Mouse (Mus musculus) kidney, postnatal 36 days (tissue): ENCODE data around the gene Csrnp2.

Experiments used
- DNase-seq, 2 experiments: peaks; one replicate each; pipeline ENCODE4 v3.0.0; 2021 to 2022; ENCODE audit warnings: mixed read lengths in 2 of 2

The Csrnp2 gene

DNA sequence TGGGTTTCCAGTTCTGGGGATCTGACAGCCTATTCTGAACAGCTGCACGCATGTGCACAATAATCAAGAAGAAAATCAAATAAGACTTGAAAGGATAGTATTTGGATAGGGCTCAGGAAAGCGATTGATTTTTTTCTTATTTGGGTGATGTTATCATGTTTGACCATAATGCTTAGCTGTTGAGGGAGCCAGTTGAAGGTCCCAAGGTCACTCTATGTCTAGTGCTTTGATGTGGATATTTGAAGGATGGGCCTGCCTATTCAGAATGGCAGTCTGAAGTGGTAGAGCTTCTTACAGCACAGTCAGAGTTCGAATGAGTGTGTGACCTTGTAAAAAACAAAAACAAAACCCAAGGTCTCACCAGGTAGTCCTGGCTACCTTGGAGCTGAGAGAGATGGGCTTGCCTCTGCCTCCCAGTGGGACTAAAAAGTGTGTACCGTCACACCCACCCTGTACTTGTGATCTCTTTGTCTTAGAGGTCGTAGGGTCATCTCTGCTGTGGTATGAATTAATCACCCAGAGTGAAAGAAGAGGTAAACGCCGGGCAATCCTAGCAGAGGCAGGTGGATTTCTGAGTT is 21.3 kb downstream of the Csrnp2 start:
- DNase-seq, result no peak

DNA sequence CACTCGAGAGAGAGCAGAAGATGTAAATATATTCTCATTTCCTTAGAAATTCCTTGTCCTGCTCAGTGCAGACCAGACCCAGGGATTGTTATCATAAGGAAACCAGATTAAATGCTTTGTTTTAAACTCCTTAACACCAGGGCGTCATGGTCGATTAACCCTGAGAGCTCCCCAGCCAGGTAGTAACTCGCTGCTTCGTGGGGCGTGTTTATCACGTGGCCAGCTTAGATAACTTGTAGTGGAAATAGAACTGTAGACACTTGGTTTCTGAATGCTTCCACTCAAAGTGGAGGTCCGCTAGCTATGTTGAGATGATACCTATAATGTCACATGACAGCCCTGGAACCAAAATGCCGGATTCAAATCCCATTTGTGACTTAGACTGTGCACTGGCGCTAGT is 25.3 kb downstream of the Csrnp2 start:
- DNase-seq, result peak; percentile 55 to 70

DNA sequence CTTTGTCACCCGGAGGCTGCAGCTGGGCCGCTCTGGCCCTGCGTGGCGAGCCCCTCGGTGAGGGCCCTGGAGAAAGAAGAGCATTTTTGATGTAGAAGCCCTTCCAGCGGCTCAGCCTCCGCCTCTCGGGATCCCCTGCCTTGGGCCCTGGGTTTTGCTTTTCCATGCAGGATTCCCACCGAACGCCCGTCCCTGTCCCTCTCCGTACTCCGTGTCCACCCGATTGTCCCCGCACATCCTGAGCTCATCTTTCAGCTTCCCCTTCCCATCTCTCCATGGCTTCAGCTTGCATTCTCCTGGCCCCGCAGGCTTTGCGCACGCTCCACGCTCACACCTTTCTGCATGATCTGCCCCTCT is 26.1 kb downstream of the Csrnp2 start:
- no peak for DNase-seq

DNA sequence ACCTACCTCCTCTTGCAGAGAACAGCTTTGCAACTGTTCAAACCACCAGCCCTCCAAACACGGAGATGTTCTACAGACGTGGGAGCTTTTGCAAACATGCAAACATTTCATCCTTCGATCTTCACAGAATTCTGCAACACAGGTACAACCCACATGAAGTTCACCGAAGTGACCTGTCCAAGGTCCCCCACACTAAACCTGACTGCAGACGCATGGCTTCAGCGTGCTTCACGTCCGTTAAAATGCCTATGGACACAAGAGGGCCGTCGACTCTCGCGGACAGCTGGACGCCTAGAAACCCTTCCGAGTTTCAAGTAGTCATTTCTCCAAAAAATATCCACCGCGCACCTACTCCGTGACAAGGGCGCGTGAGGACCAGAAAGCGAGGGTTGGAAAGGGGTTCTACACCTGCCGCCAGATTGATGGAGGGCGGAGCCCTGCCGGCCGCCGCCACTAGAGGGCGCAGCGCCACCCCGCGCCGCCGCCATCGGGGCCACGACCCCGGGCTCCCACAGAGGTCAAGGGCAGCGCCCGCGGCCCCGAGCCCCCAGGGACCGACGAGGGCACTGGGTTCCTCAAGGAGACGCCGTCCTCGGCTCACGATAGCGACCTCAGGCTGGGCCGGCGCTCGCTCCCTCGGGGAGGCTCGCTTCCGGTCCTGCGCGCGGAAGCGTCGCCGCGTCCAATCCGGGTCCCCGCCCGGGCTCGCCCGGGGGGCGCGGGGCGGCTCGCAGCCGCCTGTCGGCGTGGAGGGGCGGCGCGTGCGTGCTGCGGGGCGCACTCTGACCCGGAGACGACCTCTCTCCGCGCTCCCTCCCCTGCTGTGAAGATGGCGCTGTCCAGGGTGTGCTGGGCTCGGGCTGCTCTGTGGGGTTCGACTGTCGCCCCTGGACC is 26.7 kb downstream of the Csrnp2 start, which contains the start of gene Letmd1:
Gene Letmd1, plus strand, starts transcription at position 729 of the 894 bp plus-strand sequence.
- peak; percentile 91 to 94 for DNase-seq

GRCm38 (mm10) chr15:100467738-100468137 is 27.6 kb downstream of the Csrnp2 start:
- no peak for DNase-seq

DNA sequence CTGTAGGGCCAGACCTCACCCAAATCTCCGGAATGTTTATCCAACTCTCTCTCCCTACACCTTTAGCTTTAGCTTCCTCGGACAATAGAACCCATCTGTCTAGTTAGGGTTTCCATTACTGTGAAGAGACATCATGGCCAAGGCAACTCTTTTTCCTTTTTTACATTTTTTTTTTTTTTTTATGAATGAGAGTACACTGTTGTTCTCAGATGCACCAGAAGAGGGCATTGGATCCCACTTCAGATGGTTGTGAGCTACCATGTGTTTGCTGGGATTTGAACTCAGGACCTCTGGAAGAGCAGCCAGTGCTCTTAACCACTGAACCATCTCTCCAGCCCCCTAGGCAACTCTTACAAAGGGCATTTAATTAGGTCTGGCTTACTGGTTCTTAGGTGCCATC is 29.9 kb downstream of the Csrnp2 start:
- DNase-seq, result no peak

GRCm38 (mm10) chr15:100463712-100464111 is 31.6 kb downstream of the Csrnp2 start:
- DNase-seq, result peak; percentile 82 to 89

GRCm38 (mm10) chr15:100462086-100462485 is 33.2 kb downstream of the Csrnp2 start:
- peak; percentile 82 to 88 for DNase-seq

DNA sequence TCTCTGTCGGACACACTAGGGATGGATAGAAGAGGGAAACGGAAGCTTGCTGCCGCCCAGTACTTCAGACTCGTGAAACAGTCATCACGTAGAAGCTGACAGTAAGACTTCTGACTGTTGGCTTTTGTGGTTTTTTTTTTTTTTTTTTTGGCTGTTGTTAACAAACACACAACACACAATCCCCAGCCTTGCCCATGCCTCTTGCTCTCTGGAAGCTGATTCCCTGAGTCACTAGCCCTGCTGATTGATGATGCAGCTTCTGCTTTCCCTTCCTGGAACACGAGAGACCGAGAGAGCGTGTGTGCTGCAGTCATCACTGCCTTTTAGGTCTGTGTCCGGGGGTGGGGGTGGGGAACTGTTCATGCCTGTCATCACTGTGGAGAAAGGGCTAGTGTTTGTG is 33.6 kb downstream of the Csrnp2 start:
- no peak for DNase-seq

- DNase-seq, result peak; percentile 45 to 83
Measured at GRCm38 (mm10) chr15:100460942-100461341, 34.3 kb downstream of the Csrnp2 start.

- DNase-seq, result peak; percentile 77 to 91
Measured at GRCm38 (mm10) chr15:100458055-100458454, 37.2 kb downstream of the Csrnp2 start.

- DNase-seq, result peak; percentile 67 to 88
Measured at GRCm38 (mm10) chr15:100457340-100457739, 37.9 kb downstream of the Csrnp2 start.

- peak; percentile 88 for DNase-seq
Measured at GRCm38 (mm10) chr15:100456356-100456991, 38.8 kb downstream of the Csrnp2 start.

GRCm38 (mm10) chr15:100452486-100452885 is 42.8 kb downstream of the Csrnp2 start:
- DNase-seq, result no peak

- DNase-seq, result peak; percentile 34 to 67
Measured at GRCm38 (mm10) chr15:100451245-100451644, 44.0 kb downstream of the Csrnp2 start.

- DNase-seq, result no peak
Measured at GRCm38 (mm10) chr15:100449495-100449894, 45.8 kb downstream of the Csrnp2 start.

DNA sequence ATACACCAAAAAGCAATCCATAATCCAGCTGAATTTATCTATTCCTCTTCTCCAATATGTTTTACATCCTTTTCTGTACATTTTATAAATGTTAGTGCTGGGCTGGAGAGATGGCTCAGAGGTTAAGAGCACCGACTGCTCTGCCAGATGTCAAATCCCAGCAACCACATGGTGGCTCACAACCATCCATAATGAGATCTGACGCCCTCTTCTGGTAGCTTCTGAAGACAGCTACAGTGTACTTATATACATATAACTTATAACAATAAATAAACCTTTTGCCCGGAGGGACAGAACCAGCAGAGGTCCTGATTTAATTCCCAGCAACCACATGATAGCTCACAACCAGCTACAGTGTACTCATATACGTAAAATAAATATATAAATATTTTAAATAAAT is 46.7 kb downstream of the Csrnp2 start:
- DNase-seq, result no peak

DNA sequence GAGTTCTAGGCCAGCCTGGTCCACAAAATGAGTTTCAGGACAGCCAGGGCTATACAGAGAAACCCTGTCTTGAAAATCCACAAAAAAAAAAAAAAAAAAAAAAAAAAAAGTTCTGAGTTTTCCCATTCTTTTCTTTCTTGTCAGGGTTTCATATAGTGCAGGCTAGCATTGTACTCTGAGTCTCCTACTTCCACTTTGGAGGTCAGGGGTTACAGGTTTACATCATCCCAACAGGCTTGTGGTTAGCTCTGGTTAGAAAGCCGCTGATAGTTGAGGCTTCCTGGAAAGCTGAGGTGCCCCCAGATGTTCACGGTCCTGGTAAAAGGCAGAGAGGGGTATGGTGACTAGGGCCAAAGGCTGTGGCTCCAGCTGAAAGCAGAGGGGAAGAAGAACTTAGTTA is 48.4 kb downstream of the Csrnp2 start:
- no peak for DNase-seq

DNA sequence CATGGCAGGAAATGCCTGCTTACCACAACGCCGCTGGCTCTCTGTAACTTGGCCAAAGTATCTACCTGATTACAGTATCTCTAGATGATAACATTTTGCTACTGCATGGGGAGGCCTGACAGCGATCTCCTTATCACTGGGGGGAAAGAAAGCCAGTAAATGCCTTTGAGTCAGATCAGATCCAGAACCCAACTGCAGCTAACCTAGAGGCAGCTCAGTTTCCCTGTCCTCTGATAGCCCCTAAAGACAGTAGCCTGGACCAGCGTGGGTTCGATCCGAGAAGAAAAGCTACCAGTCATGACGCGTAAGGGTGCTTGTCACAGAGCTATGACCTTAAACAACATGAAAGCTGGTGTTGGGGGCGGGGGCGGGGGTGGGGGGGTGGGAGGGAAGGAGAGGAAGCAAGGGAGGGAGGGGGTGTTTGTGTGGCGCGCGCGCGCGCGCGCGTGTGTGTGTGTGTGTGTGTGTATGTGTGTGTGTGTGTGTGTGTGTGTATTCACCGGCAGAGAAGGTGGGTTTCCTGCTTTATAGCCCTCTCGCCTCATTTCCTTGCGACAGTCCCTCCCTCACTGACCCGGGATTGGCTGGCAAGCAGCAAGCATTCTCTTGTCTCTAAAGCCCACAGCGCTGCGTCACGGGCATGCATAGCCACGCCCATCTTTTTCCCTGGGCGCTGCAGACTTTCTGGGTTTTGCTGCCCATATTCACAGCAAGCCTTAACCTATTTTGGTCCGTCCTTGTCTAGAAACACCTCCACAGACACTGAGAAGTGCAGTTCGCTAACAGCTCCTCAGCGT is 52.0 kb downstream of the Csrnp2 start:
- DNase-seq, result peak; percentile 92 to 93

- no peak for DNase-seq
Measured at GRCm38 (mm10) chr15:100436518-100436917, 58.8 kb downstream of the Csrnp2 start.

- no peak for DNase-seq
Measured at GRCm38 (mm10) chr15:100436112-100436511, 59.2 kb downstream of the Csrnp2 start.

GRCm38 (mm10) chr15:100433234-100433633 is 62.1 kb downstream of the Csrnp2 start:
- DNase-seq, result no peak
